Mouse (Mus musculus) MEL (cell line): Measurements from ENCODE around the gene Hist1h1t.

Experiments used
- CTCF ChIP-seq, 3 experiments: IDR thresholded peaks in 2 of 3; conservative IDR thresholded peaks in 1 of 3; 2 replicates each; pipeline ENCODE4 v1.5.1; 2011 to 2012; ENCODE audit warnings: low read length in 3 of 3, low read depth in 2 of 3, mild to moderate bottlenecking in 2 of 3, improper control_type of control experiment in 1 of 3, inconsistent platforms in 1 of 3, mixed read lengths in 1 of 3, moderate library complexity in 1 of 3; ENCODE audit not compliant: control insufficient read depth in 1 of 3, insufficient read depth in 1 of 3, poor library complexity in 1 of 3, severe bottlenecking in 1 of 3
- POLR2A ChIP-seq, 2 experiments: IDR thresholded peaks; 2 replicates each; pipeline ENCODE4 v1.6.1; 2011 to 2012; ENCODE audit warnings: low read length in 2 of 2, mild to moderate bottlenecking in 2 of 2, control low read depth in 1 of 2, improper control_type of control experiment in 1 of 2, low read depth in 1 of 2, moderate library complexity in 1 of 2; ENCODE audit not compliant: control insufficient read depth in 1 of 2, insufficient read depth in 1 of 2, poor library complexity in 1 of 2

DNA sequence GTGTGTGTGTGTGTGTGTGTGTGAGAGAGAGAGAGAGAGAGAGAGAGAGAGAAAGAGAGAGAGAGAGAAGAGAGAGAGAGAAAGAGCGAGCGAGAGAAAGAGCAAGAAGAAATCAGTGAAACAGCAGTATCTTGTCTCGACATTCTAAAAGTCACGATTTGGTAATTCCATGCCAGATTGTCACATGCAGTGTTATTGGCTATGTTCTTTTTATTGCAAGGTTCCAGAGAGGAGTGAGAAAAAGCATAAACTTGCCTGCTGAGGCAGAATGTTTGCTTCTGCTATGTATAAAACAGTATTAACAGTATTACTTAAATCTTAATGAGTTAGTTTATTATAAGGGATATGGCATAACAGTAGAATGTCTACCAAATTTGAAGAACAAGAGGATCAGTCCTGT lies 9.6 kb upstream of the Hist1h1t start:
- TF ChIP-seq POLR2A (IDR thresholded peaks at IDR 0.05; ENCODE audit: control insufficient read depth in 1 of 2, insufficient read depth in 1 of 2, low read depth in 1 of 2, low read length in 2 of 2, poor library complexity in 1 of 2) (no peak), CTCF (IDR thresholded peaks at IDR 0.05 in 2 of 3, conservative IDR thresholded peaks at IDR 0.05 in 1 of 3; ENCODE audit: control insufficient read depth in 1 of 3, insufficient read depth in 1 of 3, low read depth in 2 of 3, low read length in 3 of 3, poor library complexity in 1 of 3, severe bottlenecking in 1 of 3) (no peak)
